Mouse (Mus musculus) heart, embryonic 15.5 days (tissue): ENCODE results near the gene Prss36. TPM values are rescaled to one million over a fixed set of nuclear protein-coding genes. Genes with fewer than 3 reads are reported as not detected.

Source experiments
- ATAC-seq: fragments of 200-750 bp; cut with Nextera tagmentation; replicated peaks from 2 replicates; pipeline ENCODE4 v1.8.0; 2017; ENCODE audit warnings: low read depth, moderate TSS enrichment; ENCODE audit not compliant: insufficient number of reproducible peaks, insufficient read depth, low FRiP score
- H3K27ac ChIP-seq: fragments of 300-500 bp; sonication (generic); 2 replicates; pipeline ENCODE4 v1.5.1; 2015; ENCODE audit warnings: mild to moderate bottlenecking, inconsistent platforms
- H3K27me3 ChIP-seq: fragments of 300-500 bp; sonication (generic); 2 replicates; pipeline ENCODE4 v1.6.1; 2015; ENCODE audit warnings: inconsistent platforms
- H3K36me3 ChIP-seq: fragments of 300-500 bp; sonication (generic); 2 replicates; pipeline ENCODE4 v1.6.1; 2015; ENCODE audit warnings: mild to moderate bottlenecking, inconsistent platforms
- H3K4me1 ChIP-seq: fragments of 300-500 bp; sonication (generic); replicated peaks from 2 replicates; pipeline ENCODE4 v1.6.1; 2015; ENCODE audit warnings: inconsistent platforms
- H3K4me2 ChIP-seq: fragments of 300-500 bp; sonication (generic); 2 replicates; pipeline ENCODE4 v1.6.1; 2015; ENCODE audit warnings: inconsistent platforms, mild to moderate bottlenecking, moderate library complexity
- H3K4me3 ChIP-seq: fragments of 300-500 bp; sonication (generic); 2 replicates; pipeline ENCODE4 v1.5.1; 2015; ENCODE audit warnings: mild to moderate bottlenecking, inconsistent platforms
- H3K9ac ChIP-seq: fragments of 300-500 bp; sonication (generic); 2 replicates; pipeline ENCODE4 v1.6.1; 2015; ENCODE audit warnings: mild to moderate bottlenecking, inconsistent platforms
- H3K9me3 ChIP-seq: fragments of 300-500 bp; sonication (generic); replicated peaks from 2 replicates; pipeline ENCODE4 v1.6.1; 2016; ENCODE audit warnings: inconsistent platforms
- WGBS: fragments of 180-500 bp; shearing (Covaris S2); methylation state at CpG from one replicate; pipeline ENCODE4 v1.1.7; 2015; ENCODE audit warnings: mixed read lengths; 5-methylcytosine and 5-hydroxymethylcytosine counted together
- polyA plus RNA-seq: library from polyadenylated mRNA; unstranded; fragments of >200 nt; fragmentation: Nextera tagmentation; extraction: Ambion mirVana; gene quantifications from 2 replicates; pipeline ENCODE4 v1.2.1, GENCODE M21; 2015

Gene Prss36
- polyA plus RNA-seq, 1 experiment from 2014 or later: 7.9 TPM

DNA sequence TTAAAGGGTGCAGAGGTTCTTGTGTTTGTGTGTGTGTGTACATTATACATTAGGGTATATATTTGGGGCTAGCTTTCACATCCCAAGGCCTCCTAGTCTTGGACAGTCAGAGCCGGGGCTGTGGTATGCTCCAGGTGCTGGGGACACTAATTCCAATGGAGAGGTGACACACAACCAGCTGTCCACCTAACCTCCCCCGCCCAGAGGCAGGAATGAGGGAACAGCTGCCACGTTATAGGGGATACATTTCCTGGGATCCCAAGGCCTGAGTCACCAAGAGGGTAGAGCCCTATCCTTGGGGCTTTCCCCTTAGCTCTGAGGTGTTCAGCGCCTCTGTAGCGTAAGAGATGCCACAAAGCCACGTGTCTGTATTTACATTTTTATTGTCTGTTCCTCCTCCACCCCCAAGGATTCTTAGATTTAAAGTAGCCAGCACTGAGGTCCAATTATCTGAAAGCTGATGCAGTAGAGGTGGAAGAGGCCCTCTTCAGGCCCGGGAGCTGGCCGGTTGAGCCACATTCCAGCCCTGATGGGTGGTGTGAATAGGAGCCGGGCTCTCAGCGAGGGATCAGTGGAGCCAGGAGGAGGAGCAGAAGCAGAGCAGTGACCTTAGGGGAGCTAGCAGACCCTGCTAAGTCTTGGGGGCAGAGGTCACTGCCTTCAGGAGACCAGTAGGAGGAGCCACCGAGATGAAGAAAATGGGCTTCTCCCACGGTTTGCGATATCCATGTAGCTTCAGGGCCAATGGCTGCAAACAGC lies 14.1 kb downstream of the Prss36 start:
- no peaks in the 10 kb centered on the region for H3K9me3 ChIP-seq
- H3K27me3 ChIP-seq: peaks cover 27% of the 10 kb centered on the region
- no peak overlapping the region for H3K4me2 ChIP-seq
- peaks cover 30% of the 10 kb centered on the region for H3K4me1 ChIP-seq
- no peak overlapping the region for H3K27ac ChIP-seq
- 33% methylated on average over 13 of the region's 13 CpGs for WGBS
- no peak overlapping the region for H3K9ac ChIP-seq
- ATAC-seq: no peak
- H3K4me3 ChIP-seq: no peak overlapping the region
- no peaks in the 10 kb centered on the region for H3K36me3 ChIP-seq

DNA sequence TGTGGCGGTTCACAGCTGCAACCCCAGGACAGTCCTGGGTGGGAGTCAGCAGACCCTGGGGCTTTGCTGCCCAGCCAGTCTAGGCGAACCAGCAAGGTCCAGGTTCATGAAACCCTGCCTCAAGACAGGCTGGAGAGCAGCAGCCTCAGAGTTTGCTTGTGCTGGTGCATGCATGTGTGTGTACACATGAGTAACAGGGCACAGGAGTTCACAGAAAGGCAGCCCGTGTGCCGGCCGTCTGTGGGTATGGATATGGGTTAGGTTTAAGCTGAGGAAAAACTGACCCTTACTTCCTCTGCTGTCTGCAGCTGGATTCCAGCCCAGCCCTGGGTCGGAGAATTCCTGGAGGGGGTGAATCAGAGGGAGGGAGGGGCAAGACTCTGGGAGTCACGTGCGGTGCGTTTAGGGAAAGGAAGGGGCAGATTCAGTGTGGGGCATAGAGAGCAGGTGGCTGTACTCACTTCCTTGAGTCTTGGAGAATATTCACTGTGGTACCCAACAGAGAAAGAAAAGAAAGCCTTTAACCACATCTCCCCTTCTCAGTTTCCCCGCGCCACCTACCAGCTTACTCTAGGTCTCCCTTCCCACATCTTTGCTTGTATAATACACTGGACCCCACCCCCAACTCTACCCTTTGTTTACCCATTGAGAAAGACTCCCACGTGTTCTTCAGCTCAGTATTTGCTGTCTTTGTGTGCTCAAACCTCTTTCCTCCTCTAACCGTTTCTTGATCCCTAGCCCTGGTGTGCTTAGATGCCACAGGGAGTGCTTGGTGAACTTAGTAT lies 15.0 kb downstream of the Prss36 start:
- whole genome bisulfite sequencing: 44% methylated on average over 13 of the region's 13 CpGs
- no peak overlapping the region for H3K4me3 ChIP-seq
- no peak for ATAC-seq

DNA sequence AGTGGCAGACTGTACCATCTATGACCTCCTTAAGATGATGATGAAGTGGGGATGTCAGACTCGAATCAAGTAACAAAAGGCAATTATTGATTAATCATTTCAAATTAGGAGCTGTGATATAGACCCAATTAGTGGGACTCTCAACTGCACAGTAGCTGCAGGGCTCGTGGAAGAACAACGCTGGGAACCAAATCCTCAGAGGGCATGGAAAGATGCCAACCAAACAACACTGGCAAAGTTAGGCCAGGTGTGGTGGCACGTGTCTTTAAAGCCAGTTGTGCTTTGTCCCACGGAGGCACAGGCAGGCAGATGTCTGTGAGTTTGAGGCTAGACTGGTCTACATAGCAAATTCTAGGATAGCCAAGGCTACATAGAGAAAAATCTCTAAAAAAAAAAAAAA lies 15.9 kb downstream of the Prss36 start:
- no peaks in the 10 kb centered on the region for H3K36me3 ChIP-seq
- 83% methylated on average over 5 of the region's 5 CpGs for WGBS
- H3K9ac ChIP-seq: no peak overlapping the region
- no peaks in the 10 kb centered on the region for H3K9me3 ChIP-seq
- H3K4me3 ChIP-seq: no peak overlapping the region
- no peak overlapping the region for H3K4me2 ChIP-seq
- H3K4me1 ChIP-seq: peaks cover 24% of the 10 kb centered on the region
- ATAC-seq: no peak
- H3K27ac ChIP-seq: no peak overlapping the region
- H3K27me3 ChIP-seq: peaks cover 27% of the 10 kb centered on the region

More for the DNA sequence above, 15.0 kb downstream of the Prss36 start:
- H3K9ac ChIP-seq: no peak overlapping the region
- peaks cover 27% of the 10 kb centered on the region for H3K27me3 ChIP-seq
- peak overlapping the region; percentile 13; the same call in 1 of the 2 replicates for H3K4me2 ChIP-seq
- H3K9me3 ChIP-seq: no peaks in the 10 kb centered on the region
- no peaks in the 10 kb centered on the region for H3K36me3 ChIP-seq
- peaks cover 30% of the 10 kb centered on the region for H3K4me1 ChIP-seq
- peak overlapping the region; percentile 7; the same call in 1 of the 2 replicates for H3K27ac ChIP-seq

DNA sequence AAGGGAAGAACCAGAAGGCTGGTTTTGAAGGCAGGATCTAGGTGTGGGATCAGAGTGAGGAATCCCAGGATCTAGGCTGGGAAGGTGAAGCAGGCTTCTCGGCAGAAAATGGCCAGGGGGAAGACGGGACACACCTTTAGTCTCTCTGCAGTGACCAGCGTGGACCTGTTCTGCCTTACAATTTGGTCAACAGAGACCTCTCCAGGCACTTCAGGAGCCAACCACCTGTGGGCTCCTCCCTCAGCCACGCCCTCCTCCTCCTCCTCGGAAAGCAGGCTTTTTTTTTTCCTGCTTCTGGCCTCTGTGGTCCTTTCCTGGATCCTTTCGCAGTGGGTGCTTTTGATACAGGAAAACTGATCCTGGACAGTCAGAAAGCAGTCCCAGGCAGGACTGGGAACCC lies 16.6 kb downstream of the Prss36 start, which contains the start of gene Prss8:
Gene Prss8, minus strand, starts transcription at position 182 of the 400 bp plus-strand sequence.
- no peaks in the 10 kb centered on the region for H3K9me3 ChIP-seq
- H3K4me3 ChIP-seq: peak within 1 kb of the TSS; percentile 22
- WGBS: 24% methylated on average over 6 of the region's 6 CpGs
- 0 out of 2 replicates have a peak, but pooled peaks cover 1% of the 10 kb centered on the region for H3K36me3 ChIP-seq
- peaks cover 24% of the 10 kb centered on the region for H3K4me1 ChIP-seq
- peak within 1 kb of the TSS; percentile 47; the same call in 1 of the 2 replicates for H3K9ac ChIP-seq
- H3K27me3 ChIP-seq: peaks cover 27% of the 10 kb centered on the region
- peak within 1 kb of the TSS; percentile 54 for H3K4me2 ChIP-seq
- H3K27ac ChIP-seq: no peak within 1 kb of the TSS
- no peak for ATAC-seq

DNA sequence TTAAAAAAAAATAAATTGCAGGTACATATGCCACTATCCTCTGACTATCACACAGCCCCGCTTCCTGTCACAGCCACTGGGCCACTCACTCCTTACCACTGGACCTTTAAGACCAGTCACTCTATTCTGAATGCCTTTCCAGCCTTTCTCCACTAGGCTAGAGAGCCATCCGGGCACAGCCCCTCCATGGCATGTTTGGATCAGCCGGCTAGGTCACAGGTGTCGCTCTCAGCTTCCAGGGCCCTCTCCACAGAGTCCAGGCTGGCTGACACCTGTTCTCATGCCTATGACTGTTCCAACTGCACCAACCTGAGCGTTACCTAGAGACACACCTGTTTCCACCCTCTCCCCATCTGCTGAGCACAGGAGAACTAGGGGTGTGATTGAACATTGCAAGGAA lies 17.9 kb downstream of the Prss36 start:
- Histone ChIP-seq H3K4me3 (peak overlapping the region; percentile 22; the same call in 1 of the 2 replicates), H3K4me2 (peak overlapping the region; percentile 54), H3K27ac (no peak overlapping the region), H3K9me3 (no peaks in the 10 kb centered on the region), H3K9ac (no peak overlapping the region), H3K36me3 (0 out of 2 replicates have a peak, but pooled peaks cover 7% of the 10 kb centered on the region), H3K27me3 (peaks cover 27% of the 10 kb centered on the region), H3K4me1 (peaks cover 20% of the 10 kb centered on the region)
- WGBS: 52% methylated on average over 5 of the region's 5 CpGs
- ATAC-seq: no peak

DNA sequence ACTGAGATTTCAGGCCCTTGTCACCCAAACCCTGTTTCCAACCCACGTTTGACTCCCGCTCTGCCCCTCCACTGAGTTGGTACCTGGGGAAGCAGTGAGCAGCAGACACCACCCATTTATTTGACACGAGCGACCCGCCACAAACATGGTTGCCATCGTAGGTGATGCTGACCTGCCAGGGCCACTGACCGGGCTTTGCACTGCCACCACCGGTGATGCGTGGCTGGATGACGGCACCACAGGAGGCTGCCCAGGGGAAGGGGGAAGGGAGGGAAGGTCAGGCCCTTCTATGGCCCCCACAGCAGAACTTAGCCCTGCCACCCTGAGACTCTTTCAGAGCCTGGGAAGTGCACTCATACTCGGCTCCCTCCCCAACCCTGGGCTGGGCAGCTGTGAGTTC lies 18.8 kb downstream of the Prss36 start:
- Histone ChIP-seq H3K4me2 (no peak overlapping the region), H3K36me3 (0 out of 2 replicates have a peak, but pooled peaks cover 9% of the 10 kb centered on the region), H3K9me3 (no peaks in the 10 kb centered on the region), H3K4me3 (no peak overlapping the region), H3K4me1 (peaks cover 20% of the 10 kb centered on the region), H3K27me3 (peaks cover 27% of the 10 kb centered on the region), H3K27ac (no peak overlapping the region), H3K9ac (no peak overlapping the region)
- no peak for ATAC-seq
- WGBS: 88% methylated on average over 11 of the region's 11 CpGs

DNA sequence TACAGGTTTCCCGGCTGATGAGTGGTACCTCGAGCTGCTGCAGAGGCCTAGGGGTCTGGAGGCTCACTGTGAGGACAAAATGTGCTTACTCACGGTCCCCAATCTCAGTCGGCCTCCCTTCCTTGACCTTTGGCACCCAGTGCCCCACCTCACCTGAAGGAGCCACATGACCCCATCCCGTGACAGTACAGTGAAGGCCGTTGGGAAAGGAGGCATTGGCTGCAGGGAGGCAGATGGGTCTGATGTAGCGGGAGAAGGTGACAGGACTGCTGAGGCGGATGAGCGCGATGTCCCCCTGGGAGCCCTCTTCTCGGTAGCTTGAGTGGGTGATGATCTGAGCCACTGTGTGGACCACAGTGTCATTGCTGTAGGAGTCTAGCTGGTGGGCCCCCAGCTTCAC lies 19.7 kb downstream of the Prss36 start:
- H3K4me3 ChIP-seq: no peak overlapping the region
- no peak overlapping the region for H3K4me2 ChIP-seq
- no peak overlapping the region for H3K9ac ChIP-seq
- 86% methylated on average over 11 of the region's 11 CpGs for WGBS
- peaks cover 20% of the 10 kb centered on the region for H3K4me1 ChIP-seq
- no peak overlapping the region for H3K27ac ChIP-seq
- no peaks in the 10 kb centered on the region for H3K9me3 ChIP-seq
- H3K36me3 ChIP-seq: 0 out of 2 replicates have a peak, but pooled peaks cover 15% of the 10 kb centered on the region
- ATAC-seq: no peak
- H3K27me3 ChIP-seq: peaks cover 27% of the 10 kb centered on the region

DNA sequence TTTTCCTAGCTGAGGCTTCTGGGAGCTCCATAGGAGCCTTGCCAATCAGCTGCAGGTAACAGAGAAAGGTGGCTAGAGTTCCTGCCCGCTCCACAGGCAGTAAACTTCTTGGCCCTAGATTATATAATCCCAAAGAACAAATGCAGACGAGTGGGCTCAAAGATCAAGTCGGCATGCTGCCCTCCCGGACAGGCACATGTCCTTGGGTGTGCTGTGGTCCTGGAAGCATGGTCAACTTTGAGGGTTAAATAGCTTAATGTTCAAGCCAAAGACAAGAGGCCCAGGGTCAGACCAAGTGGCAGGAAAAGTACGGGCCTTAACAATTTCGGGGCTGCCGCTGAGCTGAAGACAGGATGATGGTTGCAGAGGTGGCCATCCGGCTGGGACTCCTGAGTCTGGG lies 20.5 kb downstream of the Prss36 start:
- Histone ChIP-seq H3K36me3 (0 out of 2 replicates have a peak, but pooled peaks cover 15% of the 10 kb centered on the region), H3K27me3 (peaks cover 27% of the 10 kb centered on the region), H3K9me3 (no peaks in the 10 kb centered on the region), H3K9ac (no peak overlapping the region), H3K4me1 (peaks cover 14% of the 10 kb centered on the region), H3K4me2 (no peak overlapping the region), H3K27ac (no peak overlapping the region), H3K4me3 (no peak overlapping the region)
- ATAC-seq: no peak
- WGBS: 83% methylated on average over 8 of the region's 8 CpGs

DNA sequence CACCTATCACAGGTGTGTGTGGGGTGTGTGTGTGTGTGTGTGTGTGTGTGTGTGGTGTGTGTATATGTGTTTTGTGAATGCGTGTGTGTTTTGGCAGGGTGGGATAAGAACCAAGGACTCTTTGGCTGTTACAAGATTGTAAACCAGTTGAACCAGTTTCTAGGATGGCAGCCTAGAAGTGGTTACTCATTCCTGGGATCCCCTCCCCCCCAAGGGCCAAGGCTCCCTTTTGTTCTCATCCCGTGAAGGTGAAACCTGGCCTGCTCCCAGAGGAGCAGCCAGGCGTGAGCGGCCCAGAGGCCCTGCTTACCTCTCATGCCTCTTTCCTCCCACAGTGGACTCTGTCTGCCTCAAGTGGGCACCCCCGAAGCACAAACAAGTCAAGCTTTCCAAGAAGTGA lies 21.3 kb downstream of the Prss36 start:
- Histone ChIP-seq H3K9me3 (no peaks in the 10 kb centered on the region), H3K4me1 (peaks cover 14% of the 10 kb centered on the region), H3K27me3 (peaks cover 23% of the 10 kb centered on the region), H3K4me2 (no peak overlapping the region), H3K4me3 (no peak overlapping the region), H3K9ac (no peak overlapping the region), H3K27ac (no peak overlapping the region), H3K36me3 (peaks cover 23% of the 10 kb centered on the region; the same call in 1 of the 2 replicates)
- WGBS: 73% methylated on average over 5 of the region's 5 CpGs
- no peak for ATAC-seq

DNA sequence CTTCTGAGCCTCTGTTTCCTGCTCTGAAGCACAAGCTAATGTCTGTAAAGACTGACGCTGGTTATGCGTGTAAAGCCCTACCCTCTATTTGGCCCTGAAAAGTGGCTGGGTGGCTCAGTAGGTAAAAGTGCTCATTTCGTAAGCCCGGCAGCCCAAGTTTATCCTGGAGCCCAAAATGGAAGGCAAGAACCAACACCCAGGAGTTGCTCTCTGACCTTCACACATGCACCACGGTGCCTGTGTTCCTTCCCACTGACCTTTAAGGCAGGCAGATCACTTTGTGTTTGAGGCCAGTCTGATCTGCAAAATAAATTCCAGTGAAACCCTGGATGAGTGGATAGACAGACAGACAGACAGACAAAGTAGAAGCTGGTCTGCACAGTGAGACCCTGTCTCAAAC lies 22.8 kb downstream of the Prss36 start:
- Histone ChIP-seq H3K27me3 (peaks cover 11% of the 10 kb centered on the region), H3K36me3 (peaks cover 23% of the 10 kb centered on the region; the same call in 1 of the 2 replicates), H3K27ac (no peak overlapping the region), H3K4me1 (peaks cover under 1% of the 10 kb centered on the region; the same call in 1 of the 2 replicates), H3K9me3 (no peaks in the 10 kb centered on the region), H3K9ac (no peak overlapping the region), H3K4me3 (no peak overlapping the region), H3K4me2 (no peak overlapping the region)
- WGBS: 91% methylated on average over 5 of the region's 5 CpGs
- no peak for ATAC-seq
